Mouse (Mus musculus): ENCODE results near the gene Dclk1.

The Dclk1 gene

DNA sequence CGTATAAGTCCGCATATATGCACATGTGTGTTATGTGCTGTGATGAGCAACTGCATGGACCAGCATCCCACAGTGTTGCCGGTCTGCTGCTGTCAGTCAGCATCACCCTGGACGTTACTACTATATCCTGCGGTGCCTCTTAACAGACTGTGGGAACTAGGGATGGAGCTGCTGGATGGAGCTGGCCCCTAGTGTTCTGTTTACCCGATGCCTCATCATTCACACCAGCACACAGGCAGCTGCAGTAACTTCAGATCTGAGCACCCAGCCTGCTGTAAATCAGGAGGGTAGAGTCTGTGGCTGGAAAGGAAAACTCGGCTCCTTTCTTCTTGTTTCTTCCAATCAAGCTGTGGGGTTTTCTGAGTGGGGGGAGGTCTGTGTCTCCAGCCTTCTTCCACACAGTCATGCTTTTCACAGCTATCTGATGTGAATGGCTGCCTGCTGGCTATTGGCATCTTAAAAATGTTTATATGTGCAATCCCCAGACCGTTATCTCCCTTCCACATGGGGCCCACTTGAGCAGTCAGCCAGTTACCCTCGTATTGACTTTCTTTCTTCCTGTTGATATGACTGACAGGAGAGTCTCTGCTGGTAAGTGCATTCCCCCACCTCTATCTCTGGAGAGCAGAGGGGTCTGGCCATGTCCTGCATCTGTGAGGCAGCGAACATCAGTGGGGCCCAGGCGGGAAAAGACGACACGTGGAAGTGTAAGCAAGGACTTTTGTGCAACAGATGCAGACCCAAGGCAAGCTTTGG, 301.9 kb downstream of the Dclk1 start:
- no peak for DNase-seq

- no peak for DNase-seq
Measured at GRCm38 (mm10) chr3:55545296-55545695, 303.1 kb downstream of the Dclk1 start.

GRCm38 (mm10) chr3:55545916-55546315, 303.8 kb downstream of the Dclk1 start:
- no peak for DNase-seq

GRCm38 (mm10) chr3:55547106-55547505, 304.9 kb downstream of the Dclk1 start:
- no peak for DNase-seq

- DNase-seq = no peak
Measured at GRCm38 (mm10) chr3:55549376-55549775, 307.2 kb downstream of the Dclk1 start.

DNA sequence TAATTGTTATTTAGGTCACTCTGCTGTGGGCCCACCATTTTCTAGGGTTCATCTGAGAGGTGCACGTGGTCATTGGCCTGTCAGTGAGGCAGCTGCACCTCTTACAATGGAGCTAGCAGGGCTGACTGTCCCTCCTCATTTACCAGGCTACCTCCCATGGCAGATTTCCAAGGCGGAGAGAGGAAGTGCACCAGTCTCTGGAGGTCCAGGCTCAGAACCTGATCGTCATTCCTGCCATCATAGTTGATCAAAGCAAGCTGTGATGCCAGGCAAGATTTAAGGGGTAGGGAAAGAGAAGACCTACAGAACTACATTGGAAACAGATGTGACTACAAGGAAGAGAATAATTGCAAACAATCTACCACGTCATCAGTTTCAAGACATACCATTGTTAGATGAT, 308.8 kb downstream of the Dclk1 start:
- no peak for DNase-seq

- no peak for DNase-seq
Measured at GRCm38 (mm10) chr3:55551912-55552311, 309.7 kb downstream of the Dclk1 start.

DNA sequence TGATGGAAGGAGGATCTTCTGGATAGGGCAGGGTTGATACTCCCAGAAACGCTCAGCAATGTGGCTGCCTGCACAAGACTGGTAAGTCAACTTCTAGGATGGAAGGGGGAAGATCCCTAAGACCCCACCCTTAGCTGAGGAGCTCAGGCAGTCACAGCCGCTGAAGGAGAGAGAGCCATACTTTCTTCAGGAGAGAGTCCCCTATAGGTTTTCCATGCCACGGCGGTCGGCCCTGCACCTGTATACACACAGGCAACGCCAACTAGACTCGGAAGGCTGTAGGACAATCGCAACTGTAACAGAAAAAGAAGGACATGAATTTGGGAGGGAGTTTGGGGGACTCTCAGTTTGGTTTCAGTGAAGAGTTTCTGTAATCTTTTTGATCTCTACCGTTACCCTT, 310.9 kb downstream of the Dclk1 start:
- DNase-seq = no peak

GRCm38 (mm10) chr3:55555848-55556247, 313.7 kb downstream of the Dclk1 start:
- no peak for DNase-seq

- no peak for DNase-seq
Measured at GRCm38 (mm10) chr3:55558570-55558969, 316.4 kb downstream of the Dclk1 start.

GRCm38 (mm10) chr3:55567476-55567875, 325.3 kb downstream of the Dclk1 start:
- DNase-seq = no peak

DNA sequence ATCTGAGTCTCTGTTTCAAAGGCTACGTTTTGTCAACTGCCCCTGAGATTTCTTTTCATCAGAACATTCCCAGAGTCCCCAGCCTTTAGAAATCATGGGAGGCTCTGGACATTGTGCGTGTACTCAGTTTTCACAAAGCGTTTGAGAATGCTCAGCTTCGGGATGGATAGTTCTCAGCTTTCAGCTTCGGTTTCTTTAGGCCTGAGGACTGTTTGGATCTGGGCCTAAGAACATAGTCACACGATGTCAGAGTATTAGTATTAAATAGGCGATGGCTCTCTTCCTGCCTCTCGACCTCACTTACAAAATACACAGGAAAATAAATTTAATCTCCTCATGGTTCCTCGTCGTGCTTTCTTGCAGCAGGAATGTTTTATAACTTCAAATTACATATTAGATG, 327.4 kb downstream of the Dclk1 start:
- DNase-seq = no peak

DNA sequence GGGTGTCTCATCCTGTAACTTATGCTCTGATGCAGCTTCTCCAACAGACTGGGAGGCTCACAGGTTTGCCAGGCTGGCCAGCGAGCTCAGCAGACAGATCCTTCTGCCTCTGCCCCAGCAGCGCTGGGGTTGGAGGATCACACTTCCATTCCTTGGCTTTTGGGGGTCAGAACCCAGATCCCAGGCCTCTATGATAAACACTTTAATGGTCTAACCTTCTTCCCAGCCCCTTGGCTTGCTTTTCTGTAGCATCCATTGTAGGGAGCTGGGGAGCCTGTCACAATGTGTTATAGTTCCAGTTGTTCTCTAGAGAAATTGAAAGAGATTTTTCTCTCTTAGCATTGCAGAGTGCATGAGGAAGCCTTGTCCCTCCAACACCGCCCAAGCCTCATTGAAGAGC, 328.9 kb downstream of the Dclk1 start:
- DNase-seq = no peak

GRCm38 (mm10) chr3:55571552-55572296, 329.6 kb downstream of the Dclk1 start:
- DNase-seq = no peak

DNA sequence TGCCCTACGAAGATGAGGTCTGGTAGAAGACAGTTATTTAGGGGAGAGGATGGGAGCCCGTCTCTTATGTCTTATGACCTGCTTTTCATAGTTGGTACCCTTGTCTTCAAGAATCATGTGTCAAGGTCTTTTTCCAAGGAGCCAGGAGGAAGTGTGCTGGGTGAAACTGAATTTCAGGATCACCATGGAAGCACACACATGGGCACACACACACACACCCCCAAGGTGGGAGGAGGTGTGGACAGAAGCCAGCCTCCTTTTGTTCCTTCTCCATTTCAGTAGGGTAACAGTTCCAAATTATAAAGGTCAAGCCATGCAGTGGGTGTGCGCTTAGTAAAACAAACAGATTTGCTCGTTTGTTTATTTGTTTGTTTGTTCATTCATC, 330.1 kb downstream of the Dclk1 start:
- no peak for DNase-seq

DNA sequence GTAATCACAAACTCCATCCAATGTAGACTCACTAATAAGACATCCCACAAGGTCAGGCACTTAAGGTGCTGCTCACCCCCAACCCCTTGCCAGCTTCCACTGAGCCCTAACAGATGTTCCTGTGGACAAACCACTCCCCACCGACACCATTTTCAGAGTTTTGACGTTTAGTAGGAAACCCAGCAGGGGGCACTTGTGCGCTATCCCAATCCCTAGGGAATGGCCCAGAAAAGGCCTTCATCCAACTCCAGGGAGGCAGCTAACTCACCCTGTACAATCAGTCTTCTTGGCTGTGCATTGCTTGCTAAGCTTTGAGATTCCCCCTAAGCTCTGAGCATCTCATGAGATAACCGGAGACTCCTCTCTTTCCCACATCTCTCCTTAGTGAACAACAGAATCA, 331.8 kb downstream of the Dclk1 start:
- DNase-seq = peak; percentile 13

GRCm38 (mm10) chr3:55587434-55587971, 345.3 kb downstream of the Dclk1 start:
- no peak for DNase-seq

- peak; percentile 57 for DNase-seq
Measured at GRCm38 (mm10) chr3:55587972-55588946, 346.1 kb downstream of the Dclk1 start.

Data from kidney, adult 11 months (tissue).